Mouse (Mus musculus) embryonic facial prominence, embryonic 15.5 days (tissue): Measurements from ENCODE around the gene Bicral. TPM values are rescaled to one million over a fixed set of nuclear protein-coding genes. Genes with fewer than 3 reads are reported as not detected.
"Not testable (repeated sequence)": the region's sequence is repeated elsewhere in the genome, so short reads cannot be mapped to it uniquely, and the experiment has no call there.

Experiments used
- ATAC-seq: fragments of 200-750 bp; cut with Nextera tagmentation; 2 replicates; pipeline ENCODE4 v1.8.0; 2017; ENCODE audit warnings: low read depth, moderate TSS enrichment; ENCODE audit not compliant: insufficient number of reproducible peaks, low FRiP score, low TSS enrichment
- H3K27ac ChIP-seq: fragments of 300-500 bp; sonication (generic); replicated peaks from 2 replicates; pipeline ENCODE4 v1.5.1; 2015; ENCODE audit warnings: mild to moderate bottlenecking, inconsistent platforms
- H3K27me3 ChIP-seq: fragments of 300-500 bp; sonication (generic); 2 replicates; pipeline ENCODE4 v1.6.1; 2015; ENCODE audit warnings: inconsistent platforms
- H3K36me3 ChIP-seq: fragments of 300-500 bp; sonication (generic); 2 replicates; pipeline ENCODE4 v1.6.1; 2015; ENCODE audit warnings: mild to moderate bottlenecking, inconsistent platforms
- H3K4me1 ChIP-seq: fragments of 300-500 bp; sonication (generic); 2 replicates; pipeline ENCODE4 v1.6.1; 2015; ENCODE audit warnings: inconsistent platforms
- H3K4me2 ChIP-seq: fragments of 300-500 bp; sonication (generic); replicated peaks from 2 replicates; pipeline ENCODE4 v1.6.1; 2015; ENCODE audit warnings: mild to moderate bottlenecking, inconsistent platforms
- H3K4me3 ChIP-seq: fragments of 300-500 bp; sonication (generic); replicated peaks from 2 replicates; pipeline ENCODE4 v1.5.1; 2015; ENCODE audit warnings: mild to moderate bottlenecking, inconsistent platforms
- H3K9ac ChIP-seq: fragments of 300-500 bp; sonication (generic); 2 replicates; pipeline ENCODE4 v1.6.1; 2015; ENCODE audit warnings: inconsistent platforms
- H3K9me3 ChIP-seq: fragments of 300-500 bp; sonication (generic); replicated peaks from 2 replicates; pipeline ENCODE4 v1.6.1; 2016; ENCODE audit warnings: inconsistent platforms
- WGBS: fragments of 180-500 bp; shearing (Covaris S2); methylation state at CpG from one replicate; pipeline ENCODE4 v1.1.7; 2015; 5-methylcytosine and 5-hydroxymethylcytosine counted together
- polyA plus RNA-seq: library from polyadenylated mRNA; unstranded; fragments of >200 nt; fragmentation: Nextera tagmentation; extraction: Ambion mirVana; gene quantifications from 2 replicates; pipeline ENCODE4 v1.2.1, GENCODE M21; 2015

Bicral gene
- polyA plus RNA-seq, 1 experiment from 2014 or later: 4.5 TPM

GRCm38 (mm10) chr17:46855328-46856106 is 2.8 kb downstream of the Bicral start:
- Histone ChIP-seq H3K4me2 (peak overlapping the region; percentile 56), H3K4me1 (peaks cover 18% of the 10 kb centered on the region), H3K9me3 (no peaks in the 10 kb centered on the region), H3K9ac (peak overlapping the region; percentile 23; the same call in 1 of the 2 replicates), H3K27me3 (no peaks in the 10 kb centered on the region), H3K27ac (peak overlapping the region; percentile 100), H3K36me3 (no peaks in the 10 kb centered on the region), H3K4me3 (peak overlapping the region; percentile 87)
- no peak for ATAC-seq
- 52% methylated on average over 15 of the region's 15 CpGs for WGBS

- no peaks in the 10 kb centered on the region for H3K36me3 ChIP-seq
- no peak overlapping the region for H3K9ac ChIP-seq
- WGBS: 78% methylated on average over 8 of the region's 8 CpGs
Measured at GRCm38 (mm10) chr17:46854640-46855110, 3.6 kb downstream of the Bicral start.

GRCm38 (mm10) chr17:46854096-46854495 is 4.2 kb downstream of the Bicral start:
- no peak overlapping the region for H3K4me3 ChIP-seq
- no peak for ATAC-seq
- no peaks in the 10 kb centered on the region for H3K27me3 ChIP-seq
- H3K4me1 ChIP-seq: peaks cover 18% of the 10 kb centered on the region
- H3K36me3 ChIP-seq: no peaks in the 10 kb centered on the region
- no peaks in the 10 kb centered on the region for H3K9me3 ChIP-seq
- 82% methylated on average over 7 of the region's 7 CpGs for WGBS
- H3K27ac ChIP-seq: peak overlapping the region; percentile 100; the same call in 1 of the 2 replicates
- H3K4me2 ChIP-seq: no peak overlapping the region
- H3K9ac ChIP-seq: no peak overlapping the region

More at GRCm38 (mm10) chr17:46854640-46855110, 3.6 kb downstream of the Bicral start:
- Histone ChIP-seq H3K4me1 (peaks cover 18% of the 10 kb centered on the region), H3K27me3 (no peaks in the 10 kb centered on the region), H3K9me3 (no peaks in the 10 kb centered on the region), H3K4me2 (peak overlapping the region; percentile 56; the same call in 1 of the 2 replicates), H3K27ac (peak overlapping the region; percentile 100), H3K4me3 (no peak overlapping the region)
- ATAC-seq: no peak

GRCm38 (mm10) chr17:46853281-46853680 is 5.0 kb downstream of the Bicral start:
- no peak overlapping the region for H3K4me3 ChIP-seq
- peaks cover 18% of the 10 kb centered on the region for H3K4me1 ChIP-seq
- no peak overlapping the region for H3K4me2 ChIP-seq
- WGBS: 44% methylated on average over 6 of the region's 6 CpGs
- no peak overlapping the region for H3K9ac ChIP-seq
- peak overlapping the region; percentile 25; the same call in 1 of the 2 replicates for H3K27ac ChIP-seq
- no peaks in the 10 kb centered on the region for H3K36me3 ChIP-seq
- H3K27me3 ChIP-seq: no peaks in the 10 kb centered on the region
- no peak for ATAC-seq
- H3K9me3 ChIP-seq: no peaks in the 10 kb centered on the region

GRCm38 (mm10) chr17:46852725-46853124 is 5.6 kb downstream of the Bicral start:
- H3K4me3 ChIP-seq: no peak overlapping the region
- no peak for ATAC-seq
- no peaks in the 10 kb centered on the region for H3K36me3 ChIP-seq

GRCm38 (mm10) chr17:46847206-46847605 is 11.1 kb downstream of the Bicral start:
- H3K27ac ChIP-seq: no peak overlapping the region
- no peak overlapping the region for H3K4me3 ChIP-seq
- H3K4me2 ChIP-seq: no peak overlapping the region
- H3K9me3 ChIP-seq: no peaks in the 10 kb centered on the region
- no peaks in the 10 kb centered on the region for H3K4me1 ChIP-seq
- no peaks in the 10 kb centered on the region for H3K27me3 ChIP-seq
- ATAC-seq: no peak
- no peak overlapping the region for H3K9ac ChIP-seq
- H3K36me3 ChIP-seq: no peaks in the 10 kb centered on the region
- WGBS: 87% methylated on average over 7 of the region's 7 CpGs

More at GRCm38 (mm10) chr17:46852725-46853124, 5.6 kb downstream of the Bicral start:
- peak overlapping the region; percentile 25; the same call in 1 of the 2 replicates for H3K27ac ChIP-seq
- no peaks in the 10 kb centered on the region for H3K9me3 ChIP-seq
- no peaks in the 10 kb centered on the region for H3K27me3 ChIP-seq
- peaks cover 18% of the 10 kb centered on the region for H3K4me1 ChIP-seq
- whole genome bisulfite sequencing: 47% methylated on average over 6 of the region's 6 CpGs
- H3K9ac ChIP-seq: no peak overlapping the region
- no peak overlapping the region for H3K4me2 ChIP-seq

- not testable (repeated sequence) for H3K4me1 ChIP-seq, ATAC-seq, H3K9ac ChIP-seq, H3K4me2 ChIP-seq, H3K4me3 ChIP-seq, H3K27ac ChIP-seq, H3K9me3 ChIP-seq, H3K36me3 ChIP-seq, H3K27me3 ChIP-seq
- 91% methylated on average over 18 of the region's 18 CpGs for WGBS
Measured at GRCm38 (mm10) chr17:46846573-46846972, 11.7 kb downstream of the Bicral start.

GRCm38 (mm10) chr17:46845262-46845661 is 13.0 kb downstream of the Bicral start:
- no peak for ATAC-seq
- Histone ChIP-seq H3K4me1 (no peaks in the 10 kb centered on the region), H3K27ac (no peak overlapping the region), H3K4me2 (no peak overlapping the region), H3K9me3 (no peaks in the 10 kb centered on the region), H3K36me3 (no peaks in the 10 kb centered on the region), H3K27me3 (no peaks in the 10 kb centered on the region), H3K4me3 (no peak overlapping the region), H3K9ac (no peak overlapping the region)
- WGBS: 71% methylated on average over 12 of the region's 12 CpGs

- Histone ChIP-seq H3K4me1 (no peaks in the 10 kb centered on the region), H3K4me3 (no peak overlapping the region), H3K27me3 (no peaks in the 10 kb centered on the region), H3K4me2 (no peak overlapping the region), H3K36me3 (no peaks in the 10 kb centered on the region), H3K27ac (no peak overlapping the region), H3K9me3 (no peaks in the 10 kb centered on the region), H3K9ac (no peak overlapping the region)
- 67% methylated on average over 10 of the region's 10 CpGs for WGBS
- no peak for ATAC-seq
Measured at GRCm38 (mm10) chr17:46844811-46845210, 13.5 kb downstream of the Bicral start.

GRCm38 (mm10) chr17:46843716-46844115 is 14.6 kb downstream of the Bicral start:
- no peak overlapping the region for H3K27ac ChIP-seq
- no peak overlapping the region for H3K4me3 ChIP-seq
- no peaks in the 10 kb centered on the region for H3K27me3 ChIP-seq
- 73% methylated on average over 7 of the region's 7 CpGs for WGBS
- no peaks in the 10 kb centered on the region for H3K4me1 ChIP-seq
- ATAC-seq: no peak
- no peaks in the 10 kb centered on the region for H3K36me3 ChIP-seq
- H3K9me3 ChIP-seq: no peaks in the 10 kb centered on the region
- H3K4me2 ChIP-seq: no peak overlapping the region
- H3K9ac ChIP-seq: no peak overlapping the region

- Histone ChIP-seq H3K9ac (no peak overlapping the region), H3K27ac (no peak overlapping the region), H3K27me3 (no peaks in the 10 kb centered on the region), H3K4me3 (no peak overlapping the region), H3K36me3 (no peaks in the 10 kb centered on the region), H3K9me3 (no peaks in the 10 kb centered on the region), H3K4me2 (no peak overlapping the region), H3K4me1 (no peaks in the 10 kb centered on the region)
- ATAC-seq: no peak
- WGBS: 68% methylated on average over 2 of the region's 2 CpGs
Measured at GRCm38 (mm10) chr17:46843022-46843421, 15.3 kb downstream of the Bicral start.
